Mouse (Mus musculus): ENCODE measurements around the gene Plet1.

DNA sequence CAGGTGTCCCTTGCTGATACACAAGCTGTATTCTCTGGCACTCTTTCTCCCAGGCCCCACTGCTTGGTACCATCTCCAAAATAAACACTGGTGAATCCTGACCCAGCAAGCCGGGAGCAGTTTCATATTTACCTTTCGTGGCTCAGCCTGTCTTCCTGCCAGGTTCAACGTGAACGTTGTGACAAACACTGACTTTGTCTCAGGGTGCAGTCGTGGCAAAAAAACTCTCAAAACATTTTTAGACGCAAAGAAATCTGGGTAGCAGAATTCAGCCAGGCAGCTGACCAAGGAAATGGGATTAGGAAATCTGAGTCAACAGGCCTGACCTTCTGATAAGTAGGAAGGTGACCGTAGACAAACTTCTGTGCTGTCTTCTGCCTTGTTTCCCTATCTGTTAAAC lies 13.2 kb downstream of the Plet1 start:
- TF ChIP-seq SRF (IDR thresholded peaks at IDR 0.05; ENCODE audit: control insufficient read depth, insufficient read length, low read depth) (no peak), POLR2A (IDR thresholded peaks at IDR 0.05; ENCODE audit: insufficient read length, low read depth) (no peak), MAX (IDR thresholded peaks at IDR 0.05; ENCODE audit: low read depth) (no peak), TCF12 (IDR thresholded peaks at IDR 0.05; ENCODE audit: insufficient read depth, poor library complexity, severe bottlenecking) (no peak)

All from myocyte (in vitro differentiated cells).